Mouse (Mus musculus) neural tube, embryonic 14.5 days (tissue): ENCODE data around the gene Zfp865. TPM values are rescaled to one million over a fixed set of nuclear protein-coding genes. Genes with fewer than 3 reads are reported as not detected.
"Not testable (repeated sequence)": the region's sequence is repeated elsewhere in the genome, so short reads cannot be mapped to it uniquely, and the experiment has no call there.

ENCODE experiments used
- ATAC-seq: fragments of 200-750 bp; cut with Nextera tagmentation; 2 replicates; pipeline ENCODE4 v1.8.0; 2017; ENCODE audit warnings: low read depth, mild to moderate bottlenecking, moderate TSS enrichment, moderate library complexity
- H3K27ac ChIP-seq: fragments of 300-500 bp; sonication (generic); 2 replicates; pipeline ENCODE4 v1.5.1; 2014; ENCODE audit warnings: low read depth, mild to moderate bottlenecking, control low read depth, low read length, moderate library complexity, mixed read lengths
- H3K27me3 ChIP-seq: fragments of 300-500 bp; sonication (generic); 2 replicates; pipeline ENCODE4 v1.6.1; 2014; ENCODE audit warnings: low read length; ENCODE audit not compliant: control insufficient read depth, insufficient read depth
- H3K36me3 ChIP-seq: fragments of 300-500 bp; sonication (generic); 2 replicates; pipeline ENCODE4 v1.6.1; 2014; ENCODE audit warnings: low read length, mixed read lengths; ENCODE audit not compliant: control insufficient read depth, insufficient read depth
- H3K4me1 ChIP-seq: fragments of 300-500 bp; sonication (generic); 2 replicates; pipeline ENCODE4 v1.6.1; 2014; ENCODE audit warnings: low read length; ENCODE audit not compliant: control insufficient read depth, insufficient read depth
- H3K4me2 ChIP-seq: fragments of 300-500 bp; sonication (generic); 2 replicates; pipeline ENCODE4 v1.6.1; 2014; ENCODE audit warnings: mild to moderate bottlenecking, low read depth, low read length, control low read depth
- H3K4me3 ChIP-seq: fragments of 300-500 bp; sonication (generic); 2 replicates; pipeline ENCODE4 v1.5.1; 2014; ENCODE audit warnings: low read depth, low read length, control low read depth, mixed read lengths
- H3K9ac ChIP-seq: fragments of 300-500 bp; sonication (generic); replicated peaks from 2 replicates; pipeline ENCODE4 v1.6.1; 2014; ENCODE audit warnings: low read depth, mild to moderate bottlenecking, control low read depth, low read length, mixed read lengths
- H3K9me3 ChIP-seq: fragments of 300-500 bp; sonication (generic); 2 replicates; pipeline ENCODE4 v1.6.1; 2016; ENCODE audit warnings: low read length; ENCODE audit not compliant: control insufficient read depth
- WGBS: fragments of 180-500 bp; shearing (Covaris S2); extraction: QIAGEN DNeasy Blood & Tissue Kit; methylation state at CpG from one replicate; pipeline ENCODE4 v1.1.7; 2014; 5-methylcytosine and 5-hydroxymethylcytosine counted together
- polyA plus RNA-seq: library from polyadenylated mRNA; unstranded; fragments of >200 nt; fragmentation: Nextera tagmentation; extraction: Ambion mirVana; gene quantifications from 2 replicates; pipeline ENCODE4 v1.2.1, GENCODE M21; 2014

Gene Zfp865
- polyA plus RNA-seq, 1 experiment from 2014 or later, result 6.8 TPM

- Histone ChIP-seq H3K4me2 (peak overlapping the region; percentile 72), H3K27me3 (peaks cover 10% of the 10 kb centered on the region; the same call in 1 of the 2 replicates), H3K9ac (peak overlapping the region; percentile 80), H3K4me3 (peak overlapping the region; percentile 68), H3K9me3 (no peaks in the 10 kb centered on the region), H3K4me1 (peaks cover 37% of the 10 kb centered on the region), H3K27ac (peak overlapping the region; percentile 97), H3K36me3 (peaks cover 6% of the 10 kb centered on the region; the same call in 1 of the 2 replicates)
- ATAC-seq, result peak; percentile 88
- WGBS, result under 1% methylated on average over 60 of the region's 60 CpGs
These were observed 41.0 kb downstream of the Zfp865 start for GRCm38 (mm10) chr7:5060944-5061773.

GRCm38 (mm10) chr7:5061774-5062359 is 41.7 kb downstream of the Zfp865 start, which contains the start of gene U2af2:
Gene U2af2, plus strand, starts transcription at chr7:5062143.
- peak within 1 kb of the TSS; percentile 68 for H3K4me3 ChIP-seq
- ATAC-seq, result peak; percentile 84
- peak within 1 kb of the TSS; percentile 80 for H3K9ac ChIP-seq
- H3K9me3 ChIP-seq, result no peaks in the 10 kb centered on the region
- H3K27me3 ChIP-seq, result peaks cover 9% of the 10 kb centered on the region; the same call in 1 of the 2 replicates
- peak within 1 kb of the TSS; percentile 97 for H3K27ac ChIP-seq
- under 1% methylated on average over 54 of the region's 65 CpGs for WGBS
- H3K4me2 ChIP-seq, result peak within 1 kb of the TSS; percentile 72
- H3K4me1 ChIP-seq, result peaks cover 37% of the 10 kb centered on the region
- peaks cover 6% of the 10 kb centered on the region for H3K36me3 ChIP-seq

- ATAC-seq, result peak; percentile 47
- H3K9ac ChIP-seq, result peak overlapping the region; percentile 61
- H3K4me3 ChIP-seq, result peak overlapping the region; percentile 68
- under 1% methylated on average over 50 of the region's 51 CpGs for WGBS
- H3K4me2 ChIP-seq, result peak overlapping the region; percentile 72
- peaks cover 12% of the 10 kb centered on the region for H3K36me3 ChIP-seq
- H3K9me3 ChIP-seq, result no peaks in the 10 kb centered on the region
- H3K4me1 ChIP-seq, result peaks cover 34% of the 10 kb centered on the region
- 0 out of 2 replicates have a peak, but pooled peaks cover 5% of the 10 kb centered on the region for H3K27me3 ChIP-seq
- H3K27ac ChIP-seq, result peak overlapping the region; percentile 97
These were observed 42.3 kb downstream of the Zfp865 start for GRCm38 (mm10) chr7:5062360-5063001.

- Histone ChIP-seq H3K36me3 (peaks cover 29% of the 10 kb centered on the region), H3K9ac (no peak overlapping the region), H3K27me3 (no peaks in the 10 kb centered on the region), H3K9me3 (no peaks in the 10 kb centered on the region), H3K4me2 (no peak overlapping the region), H3K4me3 (no peak overlapping the region), H3K27ac (no peak overlapping the region), H3K4me1 (peaks cover 26% of the 10 kb centered on the region)
- ATAC-seq, result no peak
- WGBS, result 93% methylated on average over 6 of the region's 6 CpGs
These were observed 44.7 kb downstream of the Zfp865 start for GRCm38 (mm10) chr7:5064886-5065285.

GRCm38 (mm10) chr7:5073586-5073985 is 53.4 kb downstream of the Zfp865 start:
- no peak overlapping the region for H3K4me2 ChIP-seq
- peaks cover 85% of the 10 kb centered on the region for H3K36me3 ChIP-seq
- H3K9ac ChIP-seq, result no peak overlapping the region
- H3K27me3 ChIP-seq, result no peaks in the 10 kb centered on the region
- H3K4me1 ChIP-seq, result no peaks in the 10 kb centered on the region
- H3K27ac ChIP-seq, result no peak overlapping the region
- no peaks in the 10 kb centered on the region for H3K9me3 ChIP-seq
- no peak overlapping the region for H3K4me3 ChIP-seq
- WGBS, result 84% methylated on average over 1 of the region's 1 CpGs
- no peak for ATAC-seq

GRCm38 (mm10) chr7:5074984-5075383 is 54.8 kb downstream of the Zfp865 start:
- Histone ChIP-seq H3K27ac (no peak overlapping the region), H3K4me1 (no peaks in the 10 kb centered on the region), H3K9me3 (no peaks in the 10 kb centered on the region), H3K9ac (no peak overlapping the region), H3K4me3 (no peak overlapping the region), H3K4me2 (no peak overlapping the region), H3K36me3 (peaks cover 75% of the 10 kb centered on the region), H3K27me3 (no peaks in the 10 kb centered on the region)
- WGBS, result 94% methylated on average over 5 of the region's 5 CpGs
- no peak for ATAC-seq

GRCm38 (mm10) chr7:5076931-5077330 is 56.8 kb downstream of the Zfp865 start:
- no peak for ATAC-seq
- peaks cover 57% of the 10 kb centered on the region for H3K36me3 ChIP-seq
- no peaks in the 10 kb centered on the region for H3K9me3 ChIP-seq
- no peaks in the 10 kb centered on the region; the same call in 1 of the 2 replicates for H3K27me3 ChIP-seq
- H3K4me1 ChIP-seq, result peaks cover 9% of the 10 kb centered on the region; the same call in 1 of the 2 replicates
- no peak overlapping the region for H3K27ac ChIP-seq
- H3K4me2 ChIP-seq, result no peak overlapping the region
- WGBS, result 90% methylated on average over 2 of the region's 2 CpGs
- no peak overlapping the region for H3K9ac ChIP-seq
- no peak overlapping the region for H3K4me3 ChIP-seq

- Histone ChIP-seq H3K36me3 (peaks cover 39% of the 10 kb centered on the region), H3K4me3 (peak overlapping the region; percentile 93), H3K9ac (peak overlapping the region; percentile 32; the same call in 1 of the 2 replicates), H3K4me2 (peak overlapping the region; percentile 71), H3K4me1 (peaks cover 12% of the 10 kb centered on the region; the same call in 1 of the 2 replicates), H3K27ac (peak overlapping the region; percentile 90)
- not testable (repeated sequence) for H3K9me3 ChIP-seq, H3K27me3 ChIP-seq
- WGBS, result 50% methylated on average over 9 of the region's 13 CpGs
- ATAC-seq, result peak; percentile 61
These were observed 59.3 kb downstream of the Zfp865 start for GRCm38 (mm10) chr7:5079365-5080009.
